Mouse (Mus musculus): ENCODE data around the gene Rell1. TPM values are rescaled to one million over a fixed set of nuclear protein-coding genes. Genes with fewer than 3 reads are reported as not detected.
"Not testable (repeated sequence)": the region's sequence is repeated elsewhere in the genome, so short reads cannot be mapped to it uniquely, and the experiment has no call there.

The Rell1 gene
- total and polyA plus RNA-seq, 2 experiments from 2014 or later, result 3.1 to 7.0 TPM

DNA sequence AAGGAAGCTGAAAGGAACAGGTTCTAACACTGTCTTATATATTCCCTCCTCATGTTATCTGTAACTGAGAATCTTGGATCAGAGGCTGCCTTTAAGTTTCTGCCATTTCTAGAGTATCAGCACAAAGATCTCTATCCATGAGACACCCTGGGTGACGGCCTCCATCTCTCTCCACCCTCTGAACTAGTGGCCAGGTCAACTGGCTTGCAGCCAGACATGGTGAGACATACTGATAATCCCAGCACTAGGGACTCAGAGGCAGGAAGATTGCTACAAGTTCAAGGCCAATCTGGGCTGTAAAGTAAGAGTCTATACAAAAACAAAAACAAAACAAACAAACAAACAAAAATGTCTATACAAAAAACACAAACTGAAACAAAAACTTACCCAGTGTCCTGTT is 53.8 kb downstream of the Rell1 start:
- Histone ChIP-seq H3K27me3 (ENCODE audit: insufficient read depth, low read length) (no peaks in the 10 kb centered on the region), H3K9me3 (ENCODE audit: low read length) (no peaks in the 10 kb centered on the region), H3K4me2 (ENCODE audit: low read depth, low read length, poor library complexity, severe bottlenecking) (no peak overlapping the region), H3K36me3 (ENCODE audit: insufficient read depth, low read length) (no peaks in the 10 kb centered on the region), H3K9ac (replicated peaks; ENCODE audit: low read length, poor library complexity, severe bottlenecking) (no peak overlapping the region), H3K4me1 (ENCODE audit: insufficient read depth, low read length) (no peaks in the 10 kb centered on the region), H3K27ac (ENCODE audit: low read depth, low read length) (no peak overlapping the region), H3K4me3 (ENCODE audit: low read depth, low read length) (no peak overlapping the region)
- no peak for ATAC-seq (ENCODE audit: low FRiP score)
- no peak for DNase-seq (ENCODE audit: low spot score)
- 73% methylated on average over 1 of the region's 1 CpGs for WGBS
- no peak for TF ChIP-seq CTCF (IDR thresholded peaks at IDR 0.05)

DNA sequence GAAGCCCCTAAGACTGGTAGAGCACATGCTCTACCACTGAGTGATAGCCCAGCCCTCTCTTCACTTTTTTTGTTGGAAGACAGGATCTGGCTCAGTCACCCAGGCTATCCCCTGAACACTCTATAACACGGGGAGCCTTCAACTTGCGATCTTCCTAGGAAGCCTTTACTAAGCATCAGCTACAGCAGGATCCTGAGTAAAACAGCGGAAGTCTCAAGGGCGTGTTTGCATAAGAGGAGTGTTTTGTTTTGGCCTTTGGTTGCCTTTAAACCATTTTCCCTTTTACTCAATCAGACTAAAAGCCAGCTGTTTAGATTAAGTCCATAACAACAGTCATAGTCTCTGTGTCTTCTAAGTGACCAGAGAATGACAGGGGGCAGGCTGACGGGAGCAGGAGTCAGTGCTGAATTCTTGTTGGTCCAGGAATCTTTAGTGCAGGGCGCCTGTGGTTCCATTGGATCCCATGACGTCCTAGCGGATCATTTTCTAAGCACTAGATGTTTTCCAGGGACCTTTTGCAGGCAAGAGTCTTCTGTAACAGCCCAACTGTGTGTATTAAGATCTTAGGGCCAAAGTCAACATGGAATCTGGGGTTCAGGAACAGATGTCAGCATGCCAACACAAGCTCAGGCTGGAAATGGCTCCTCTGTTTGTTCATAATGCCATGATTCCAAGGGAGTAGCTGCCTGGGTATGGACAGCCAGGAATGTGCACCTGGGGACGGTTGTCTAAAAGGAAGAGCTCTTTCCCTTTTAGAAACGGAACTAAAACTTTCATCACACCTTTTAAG is 58.3 kb downstream of the Rell1 start:
- no peak overlapping the region for H3K4me2 ChIP-seq (ENCODE audit: low read depth, low read length, poor library complexity, severe bottlenecking)
- no peak overlapping the region for H3K27ac ChIP-seq (ENCODE audit: low read depth, low read length)
- 87% methylated on average over 10 of the region's 10 CpGs for WGBS
- no peaks in the 10 kb centered on the region for H3K4me1 ChIP-seq (ENCODE audit: insufficient read depth, low read length)
- no peaks in the 10 kb centered on the region for H3K9me3 ChIP-seq (ENCODE audit: low read length)
- ATAC-seq (ENCODE audit: low FRiP score) (no peak), DNase-seq (ENCODE audit: low spot score) (no peak)
- H3K4me3 ChIP-seq (ENCODE audit: low read depth, low read length), result no peak overlapping the region
- no peaks in the 10 kb centered on the region for H3K27me3 ChIP-seq (ENCODE audit: insufficient read depth, low read length)
- H3K9ac ChIP-seq (replicated peaks; ENCODE audit: low read length, poor library complexity, severe bottlenecking), result no peak overlapping the region
- TF ChIP-seq CTCF (IDR thresholded peaks at IDR 0.05), result no peak
- no peaks in the 10 kb centered on the region for H3K36me3 ChIP-seq (ENCODE audit: insufficient read depth, low read length)

DNA sequence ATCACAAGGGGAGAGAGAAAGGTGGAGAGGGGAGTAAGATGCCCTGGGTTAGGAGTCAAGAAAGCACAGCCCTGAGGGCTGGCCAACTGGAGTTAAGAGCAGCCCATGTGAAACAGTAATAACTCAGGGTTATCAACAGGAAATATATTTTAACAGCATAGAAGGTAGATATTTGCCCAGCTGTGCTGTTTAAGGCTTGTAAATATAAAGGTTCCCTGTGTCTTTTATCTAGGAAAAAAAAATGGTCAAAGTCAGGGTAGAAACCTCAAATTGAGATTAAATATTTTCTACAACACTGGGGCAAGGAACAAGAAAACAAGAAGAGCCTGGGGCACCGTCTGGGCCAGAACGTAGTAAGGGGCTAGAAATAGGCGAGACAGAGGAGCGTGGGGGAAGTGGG is 61.2 kb downstream of the Rell1 start:
- Histone ChIP-seq H3K27ac (ENCODE audit: low read depth, low read length) (no peak overlapping the region), H3K9ac (replicated peaks; ENCODE audit: low read length, poor library complexity, severe bottlenecking) (no peak overlapping the region), H3K4me3 (ENCODE audit: low read depth, low read length) (no peak overlapping the region), H3K4me2 (ENCODE audit: low read depth, low read length, poor library complexity, severe bottlenecking) (no peak overlapping the region), H3K36me3 (ENCODE audit: insufficient read depth, low read length) (no peaks in the 10 kb centered on the region), H3K27me3 (ENCODE audit: insufficient read depth, low read length) (no peaks in the 10 kb centered on the region), H3K9me3 (ENCODE audit: low read length) (no peaks in the 10 kb centered on the region), H3K4me1 (ENCODE audit: insufficient read depth, low read length) (no peaks in the 10 kb centered on the region)
- DNase-seq (ENCODE audit: low spot score) (no peak), ATAC-seq (ENCODE audit: low FRiP score) (no peak)
- TF ChIP-seq CTCF (IDR thresholded peaks at IDR 0.05), result no peak
- WGBS, result 76% methylated on average over 4 of the region's 4 CpGs

DNA sequence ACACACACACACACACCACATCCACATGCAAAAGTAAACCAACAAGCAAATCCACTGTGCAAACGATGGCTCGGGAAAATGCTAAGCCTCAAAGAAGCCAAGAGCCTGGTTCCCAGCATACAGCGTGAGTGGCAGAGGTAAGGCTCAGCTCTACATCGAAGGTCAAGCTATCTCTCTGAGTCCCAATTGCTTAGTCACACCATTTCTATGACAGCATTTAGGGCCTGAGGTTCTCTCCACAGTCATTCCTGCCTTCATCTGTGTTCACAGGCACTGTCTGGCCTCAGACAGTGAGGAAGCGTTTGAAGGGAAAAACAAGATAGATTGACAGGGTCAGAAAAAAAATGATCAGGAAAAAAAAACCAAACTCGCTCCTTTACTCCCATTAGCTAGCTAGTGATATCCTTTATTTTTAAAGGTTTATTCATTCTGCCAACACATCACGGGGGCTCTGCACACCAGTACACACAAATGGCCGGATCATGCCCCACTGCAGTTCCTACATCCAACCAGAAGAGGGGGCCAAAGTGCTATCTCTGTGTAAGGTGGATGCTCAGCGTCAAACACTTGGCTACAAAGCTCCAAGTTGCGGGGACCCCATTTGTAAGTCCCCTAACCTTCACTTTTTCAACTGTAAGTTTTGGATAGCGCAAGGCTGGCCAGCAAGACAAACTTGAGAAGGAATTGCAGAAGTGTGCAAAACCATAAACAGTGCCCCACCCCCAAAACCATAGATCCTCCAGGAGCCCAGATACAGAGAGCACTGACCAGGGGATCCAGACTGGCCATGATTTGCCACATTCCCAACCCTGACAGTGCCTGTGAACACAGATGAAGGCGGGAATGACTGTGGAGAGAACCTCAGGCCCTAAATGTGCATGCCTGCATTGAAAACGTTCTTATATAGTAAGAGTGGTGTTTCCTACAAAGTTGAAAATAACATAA is 62.3 kb downstream of the Rell1 start:
- no peaks in the 10 kb centered on the region for H3K4me1 ChIP-seq (ENCODE audit: insufficient read depth, low read length)
- H3K9me3 ChIP-seq (ENCODE audit: low read length), result no peaks in the 10 kb centered on the region
- peak; percentile 88 for DNase-seq (ENCODE audit: low spot score)
- H3K36me3 ChIP-seq (ENCODE audit: insufficient read depth, low read length), result no peaks in the 10 kb centered on the region
- WGBS, result 38% methylated on average over 13 of the region's 13 CpGs
- no peak overlapping the region for H3K27ac ChIP-seq (ENCODE audit: low read depth, low read length)
- H3K4me2 ChIP-seq (ENCODE audit: low read depth, low read length, poor library complexity, severe bottlenecking), result no peak overlapping the region
- no peak overlapping the region for H3K9ac ChIP-seq (replicated peaks; ENCODE audit: low read length, poor library complexity, severe bottlenecking)
- no peak overlapping the region for H3K4me3 ChIP-seq (ENCODE audit: low read depth, low read length)
- no peaks in the 10 kb centered on the region for H3K27me3 ChIP-seq (ENCODE audit: insufficient read depth, low read length)
- peak; percentile 66 for ATAC-seq (ENCODE audit: low FRiP score)
- peak; percentile 97 for TF ChIP-seq CTCF (IDR thresholded peaks at IDR 0.05)

DNA sequence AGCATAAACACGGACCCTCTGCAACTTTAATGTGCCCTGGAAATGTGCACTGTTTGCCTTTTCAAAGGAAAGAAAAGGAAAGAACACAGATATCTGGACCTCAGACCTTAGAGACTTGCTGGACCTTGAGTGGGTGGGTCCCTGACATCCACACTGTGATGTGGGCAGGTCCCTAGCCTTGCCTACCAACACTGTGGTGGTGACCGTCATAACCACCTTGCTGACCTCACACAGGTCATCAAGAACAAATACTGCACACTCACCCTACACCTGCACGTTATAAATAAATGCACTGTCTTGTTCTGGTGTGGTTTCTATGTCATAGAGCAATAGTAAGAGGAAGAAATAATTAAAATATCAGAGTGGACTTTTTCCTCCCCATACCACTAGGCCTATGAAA is 65.4 kb downstream of the Rell1 start:
- H3K27me3 ChIP-seq (ENCODE audit: insufficient read depth, low read length), result no peaks in the 10 kb centered on the region

DNA sequence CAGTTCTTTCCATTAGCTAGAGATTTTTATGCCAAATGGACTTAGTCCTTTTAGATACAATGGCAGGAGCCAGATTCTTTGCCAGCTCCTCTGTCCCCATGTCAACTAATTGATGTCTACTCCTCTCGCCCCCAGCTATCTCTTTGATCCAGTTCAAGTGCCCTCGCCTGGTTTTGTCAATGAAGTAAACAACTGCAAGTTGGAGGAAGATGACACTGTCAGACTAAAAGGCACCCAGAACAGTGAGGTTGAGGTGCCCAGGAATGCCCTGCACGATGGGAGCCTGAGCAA is 70.9 kb downstream of the Rell1 start:
- DNase-seq (ENCODE audit: low spot score) (no peak), ATAC-seq (ENCODE audit: low FRiP score) (no peak)
- TF ChIP-seq CTCF (IDR thresholded peaks at IDR 0.05), result no peak
- Histone ChIP-seq H3K9me3 (ENCODE audit: low read length) (no peaks in the 10 kb centered on the region), H3K36me3 (ENCODE audit: insufficient read depth, low read length) (no peaks in the 10 kb centered on the region), H3K4me2 (ENCODE audit: low read depth, low read length, poor library complexity, severe bottlenecking) (no peak overlapping the region), H3K9ac (replicated peaks; ENCODE audit: low read length, poor library complexity, severe bottlenecking) (no peak overlapping the region), H3K4me3 (ENCODE audit: low read depth, low read length) (no peak overlapping the region), H3K4me1 (ENCODE audit: insufficient read depth, low read length) (no peaks in the 10 kb centered on the region), H3K27ac (ENCODE audit: low read depth, low read length) (no peak overlapping the region), H3K27me3 (ENCODE audit: insufficient read depth, low read length) (no peaks in the 10 kb centered on the region)
- 83% methylated on average over 3 of the region's 3 CpGs for WGBS

More for the DNA sequence above, 65.4 kb downstream of the Rell1 start:
- Histone ChIP-seq H3K4me2 (ENCODE audit: low read depth, low read length, poor library complexity, severe bottlenecking) (no peak overlapping the region), H3K4me1 (ENCODE audit: insufficient read depth, low read length) (no peaks in the 10 kb centered on the region), H3K4me3 (ENCODE audit: low read depth, low read length) (no peak overlapping the region), H3K9me3 (ENCODE audit: low read length) (no peaks in the 10 kb centered on the region), H3K36me3 (ENCODE audit: insufficient read depth, low read length) (no peaks in the 10 kb centered on the region), H3K27ac (ENCODE audit: low read depth, low read length) (no peak overlapping the region), H3K9ac (replicated peaks; ENCODE audit: low read length, poor library complexity, severe bottlenecking) (no peak overlapping the region)
- TF ChIP-seq CTCF (IDR thresholded peaks at IDR 0.05), result no peak
- ATAC-seq (ENCODE audit: low FRiP score), result no peak
- no peak for DNase-seq (ENCODE audit: low spot score)
- 92% methylated on average over 3 of the region's 3 CpGs for WGBS

DNA sequence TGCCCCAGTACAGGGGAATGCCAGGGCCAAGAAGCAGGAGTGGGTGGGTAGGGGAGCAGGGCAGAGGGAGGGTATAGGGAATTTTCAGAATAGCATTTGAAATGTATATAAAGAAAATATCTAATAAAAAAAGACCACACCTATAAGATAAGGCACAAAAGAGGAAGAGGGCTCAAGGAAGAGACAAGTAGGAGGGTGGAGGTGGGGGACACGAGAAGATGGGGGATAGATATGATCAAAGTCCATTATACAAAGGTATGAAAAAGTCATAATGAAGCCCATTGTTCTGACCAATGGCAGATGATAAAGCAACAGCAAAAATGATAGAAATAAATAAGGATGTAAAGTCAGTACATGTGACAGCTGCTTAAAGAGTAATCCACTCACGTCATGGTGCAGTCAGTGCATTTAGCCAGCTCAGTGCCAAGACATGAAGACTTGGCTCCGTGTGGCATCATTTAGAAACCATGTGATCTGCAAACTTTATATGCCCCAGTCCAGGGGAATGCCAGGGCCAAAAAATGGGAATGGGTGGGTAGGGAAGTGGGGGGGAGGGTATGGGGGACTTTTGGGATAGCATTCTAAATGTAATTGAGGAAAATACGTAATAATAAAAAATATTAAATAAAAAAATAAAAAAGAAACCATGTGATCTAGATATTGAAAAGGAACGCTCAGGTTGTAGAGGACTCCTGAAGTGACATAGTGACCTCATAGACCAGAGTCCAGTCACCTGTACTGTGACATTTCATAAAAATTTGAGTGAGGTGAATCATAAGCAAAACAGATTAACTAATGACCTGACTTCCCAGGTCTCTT is 71.5 kb downstream of the Rell1 start:
- 83% methylated on average over 5 of the region's 5 CpGs for WGBS
- not testable (repeated sequence) for ATAC-seq (ENCODE audit: low FRiP score); H3K27me3 ChIP-seq (ENCODE audit: insufficient read depth, low read length); H3K27ac ChIP-seq (ENCODE audit: low read depth, low read length); DNase-seq (ENCODE audit: low spot score); H3K9ac ChIP-seq (replicated peaks; ENCODE audit: low read length, poor library complexity, severe bottlenecking); H3K4me1 ChIP-seq (ENCODE audit: insufficient read depth, low read length); H3K4me3 ChIP-seq (ENCODE audit: low read depth, low read length); H3K4me2 ChIP-seq (ENCODE audit: low read depth, low read length, poor library complexity, severe bottlenecking); H3K9me3 ChIP-seq (ENCODE audit: low read length); H3K36me3 ChIP-seq (ENCODE audit: insufficient read depth, low read length)

Data from midbrain, postnatal 0 days (tissue).